Mouse (Mus musculus): ENCODE measurements around the gene Faf1. TPM values are rescaled to one million over a fixed set of nuclear protein-coding genes. Genes with fewer than 3 reads are reported as not detected.
A peak's percentile ranks its signal among the peaks of the same experiment; 100 is the strongest.

The Faf1 gene
- polyA plus RNA-seq, 1 experiment from 2014 or later = 31.5 TPM

- Histone ChIP-seq H3K9ac (no peak overlapping the region), H3K27ac (ENCODE audit: poor library complexity, severe bottlenecking) (no peak overlapping the region), H3K4me1 (replicated peaks) (peaks cover 18% of the 10 kb centered on the region), H3K36me3 (no peaks in the 10 kb centered on the region), H3K27me3 (replicated peaks) (peaks cover 89% of the 10 kb centered on the region), H3K9me3 (replicated peaks) (0 out of 2 replicates have a peak, but pooled peaks cover 3% of the 10 kb centered on the region), H3K4me3 (peak overlapping the region; percentile 24; the same call in 1 of the 2 replicates), H3K4me2 (peak overlapping the region; percentile 45)
- no peak for ATAC-seq (ENCODE audit: insufficient number of reproducible peaks, low FRiP score)
- 2% methylated on average over 33 of the region's 33 CpGs for WGBS
Observed at GRCm38 (mm10) chr4:109974655-109975380, 298.4 kb downstream of the Faf1 start.

- Histone ChIP-seq H3K9ac (no peak overlapping the region), H3K9me3 (replicated peaks) (0 out of 2 replicates have a peak, but pooled peaks cover 3% of the 10 kb centered on the region), H3K4me2 (no peak overlapping the region), H3K4me1 (replicated peaks) (peaks cover 23% of the 10 kb centered on the region), H3K36me3 (no peaks in the 10 kb centered on the region), H3K27ac (ENCODE audit: poor library complexity, severe bottlenecking) (no peak overlapping the region), H3K27me3 (replicated peaks) (peaks cover 94% of the 10 kb centered on the region), H3K4me3 (no peak overlapping the region)
- WGBS = 10% methylated on average over 25 of the region's 25 CpGs
- no peak for ATAC-seq (ENCODE audit: insufficient number of reproducible peaks, low FRiP score)
Observed at GRCm38 (mm10) chr4:109975381-109976240, 299.2 kb downstream of the Faf1 start.

DNA sequence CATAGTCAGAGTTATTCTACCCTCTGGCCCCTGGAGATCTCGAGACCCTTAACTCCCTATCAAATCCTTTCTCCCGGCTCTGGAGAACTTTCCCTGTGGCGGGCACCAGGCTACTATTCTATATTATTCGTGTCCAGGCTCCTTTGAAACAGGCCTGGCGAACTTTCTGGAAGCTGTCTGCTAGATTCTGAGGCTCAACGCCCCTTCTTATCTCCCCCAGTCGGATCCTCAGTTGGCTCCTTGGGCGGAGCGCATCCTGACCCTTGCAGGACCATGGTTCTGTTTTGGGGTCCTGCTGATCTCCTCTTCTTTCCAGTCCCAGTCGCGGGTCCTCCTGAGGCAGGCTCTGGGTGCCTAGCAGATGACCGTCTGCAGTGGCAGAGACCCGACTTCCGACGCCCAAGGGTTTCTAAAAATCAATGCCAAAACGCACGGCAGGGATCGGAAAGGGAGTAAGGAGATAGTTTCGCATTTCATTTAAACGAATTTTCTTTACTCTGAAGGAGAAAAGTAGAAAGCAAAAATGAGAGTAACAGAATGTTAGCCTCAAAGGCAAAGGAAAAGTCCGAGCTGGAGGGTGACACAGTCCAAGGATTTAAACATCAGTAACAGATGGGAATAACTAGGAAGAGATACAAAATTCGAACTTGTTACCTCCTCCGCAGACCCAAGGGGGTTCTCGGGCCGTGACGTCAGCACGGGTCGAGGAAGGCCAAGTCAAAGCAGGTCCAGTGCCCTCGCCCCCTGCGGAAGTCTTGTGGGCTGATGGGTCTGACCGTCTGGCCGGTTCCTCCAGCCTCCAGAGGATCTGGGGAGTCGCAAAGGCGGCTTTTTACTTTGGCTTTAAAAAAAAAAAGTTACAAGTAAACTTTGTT is 300.1 kb downstream of the Faf1 start:
- H3K9me3 ChIP-seq (replicated peaks) = 0 out of 2 replicates have a peak, but pooled peaks cover 3% of the 10 kb centered on the region
- WGBS = 2% methylated on average over 34 of the region's 34 CpGs
- no peak overlapping the region for H3K4me2 ChIP-seq
- H3K4me1 ChIP-seq (replicated peaks) = peaks cover 24% of the 10 kb centered on the region
- no peaks in the 10 kb centered on the region for H3K36me3 ChIP-seq
- H3K9ac ChIP-seq = no peak overlapping the region
- no peak overlapping the region for H3K4me3 ChIP-seq
- no peak overlapping the region for H3K27ac ChIP-seq (ENCODE audit: poor library complexity, severe bottlenecking)
- no peak for ATAC-seq (ENCODE audit: insufficient number of reproducible peaks, low FRiP score)
- H3K27me3 ChIP-seq (replicated peaks) = peaks cover 94% of the 10 kb centered on the region

GRCm38 (mm10) chr4:109977148-109978067 is 301.0 kb downstream of the Faf1 start, which contains the start of gene Dmrta2:
Gene Dmrta2, plus strand, starts transcription at chr4:109978053.
- Histone ChIP-seq H3K4me3 (peak within 1 kb of the TSS; percentile 50), H3K4me1 (replicated peaks) (peaks cover 33% of the 10 kb centered on the region), H3K27ac (ENCODE audit: poor library complexity, severe bottlenecking) (no peak within 1 kb of the TSS), H3K36me3 (no peaks in the 10 kb centered on the region), H3K9me3 (replicated peaks) (0 out of 2 replicates have a peak, but pooled peaks cover 3% of the 10 kb centered on the region), H3K9ac (0 out of 2 replicates have a peak within 1 kb of the TSS, but pooled peaks have one; percentile 9), H3K4me2 (peak within 1 kb of the TSS; percentile 79), H3K27me3 (replicated peaks) (peaks cover 96% of the 10 kb centered on the region)
- peak; percentile 39 for ATAC-seq (ENCODE audit: insufficient number of reproducible peaks, low FRiP score)
- WGBS = under 1% methylated on average over 64 of the region's 64 CpGs

GRCm38 (mm10) chr4:109978068-109978857 is 301.9 kb downstream of the Faf1 start:
- H3K4me1 ChIP-seq (replicated peaks) = peaks cover 37% of the 10 kb centered on the region
- peaks cover 94% of the 10 kb centered on the region for H3K27me3 ChIP-seq (replicated peaks)
- no peak overlapping the region for H3K27ac ChIP-seq (ENCODE audit: poor library complexity, severe bottlenecking)
- 0 out of 2 replicates have a peak, but pooled peaks cover 3% of the 10 kb centered on the region for H3K9me3 ChIP-seq (replicated peaks)
- peak overlapping the region; percentile 79 for H3K4me2 ChIP-seq
- 1% methylated on average over 56 of the region's 56 CpGs for WGBS
- 0 out of 2 replicates have a peak overlapping the region, but pooled peaks have one; percentile 9 for H3K9ac ChIP-seq
- peak overlapping the region; percentile 50 for H3K4me3 ChIP-seq
- ATAC-seq (ENCODE audit: insufficient number of reproducible peaks, low FRiP score) = peak; percentile 27
- H3K36me3 ChIP-seq = no peaks in the 10 kb centered on the region

- Histone ChIP-seq H3K36me3 (no peaks in the 10 kb centered on the region), H3K4me3 (peak overlapping the region; percentile 50; the same call in 1 of the 2 replicates), H3K4me1 (replicated peaks) (peaks cover 43% of the 10 kb centered on the region), H3K27me3 (replicated peaks) (peaks cover 94% of the 10 kb centered on the region), H3K9me3 (replicated peaks) (0 out of 2 replicates have a peak, but pooled peaks cover 3% of the 10 kb centered on the region), H3K4me2 (peak overlapping the region; percentile 79), H3K27ac (ENCODE audit: poor library complexity, severe bottlenecking) (no peak overlapping the region), H3K9ac (no peak overlapping the region)
- no peak for ATAC-seq (ENCODE audit: insufficient number of reproducible peaks, low FRiP score)
- 4% methylated on average over 9 of the region's 9 CpGs for WGBS
Observed at GRCm38 (mm10) chr4:109978858-109979340, 302.5 kb downstream of the Faf1 start.

DNA sequence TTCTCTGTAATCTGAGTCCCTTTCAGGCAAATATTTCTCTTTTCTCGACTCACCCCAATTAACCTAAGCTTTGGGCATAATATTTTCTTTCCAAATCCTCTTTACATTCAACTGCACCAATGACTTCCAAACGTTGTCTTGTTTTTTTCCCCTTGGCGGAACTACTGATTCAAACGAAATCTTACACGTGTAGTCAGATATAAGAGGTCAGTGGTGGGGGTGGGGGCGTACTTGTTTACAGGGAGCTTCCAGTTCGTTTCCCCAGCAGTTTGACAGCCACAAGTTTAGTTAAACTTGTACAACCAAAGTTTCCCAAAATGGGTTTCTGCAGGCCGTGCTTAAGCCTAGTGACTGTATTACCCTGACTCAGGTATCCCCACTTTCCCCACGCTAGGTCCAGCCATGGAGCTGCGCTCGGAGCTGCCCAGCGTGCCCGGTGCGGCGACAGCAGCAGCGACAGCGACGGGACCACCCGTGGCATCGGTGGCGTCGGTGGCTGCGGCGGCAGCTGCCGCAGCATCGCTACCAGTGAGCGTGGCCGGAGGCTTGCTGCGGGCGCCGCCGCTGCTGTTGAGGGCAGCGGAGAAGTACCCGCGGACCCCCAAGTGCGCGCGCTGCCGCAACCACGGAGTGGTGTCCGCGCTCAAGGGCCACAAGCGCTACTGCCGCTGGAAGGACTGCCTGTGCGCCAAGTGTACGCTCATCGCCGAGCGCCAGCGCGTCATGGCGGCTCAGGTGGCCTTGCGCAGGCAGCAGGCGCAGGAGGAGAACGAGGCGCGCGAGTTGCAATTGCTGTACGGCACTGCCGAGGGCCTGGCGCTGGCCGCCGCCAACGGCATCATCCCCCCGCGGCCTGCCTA is 303.3 kb downstream of the Faf1 start:
- no peak overlapping the region for H3K9ac ChIP-seq
- H3K4me2 ChIP-seq = peak overlapping the region; percentile 58
- 0 out of 2 replicates have a peak, but pooled peaks cover 3% of the 10 kb centered on the region for H3K9me3 ChIP-seq (replicated peaks)
- peak overlapping the region; percentile 37 for H3K4me3 ChIP-seq
- ATAC-seq (ENCODE audit: insufficient number of reproducible peaks, low FRiP score) = no peak
- under 1% methylated on average over 66 of the region's 66 CpGs for WGBS
- peaks cover 94% of the 10 kb centered on the region for H3K27me3 ChIP-seq (replicated peaks)
- no peaks in the 10 kb centered on the region for H3K36me3 ChIP-seq
- peaks cover 46% of the 10 kb centered on the region for H3K4me1 ChIP-seq (replicated peaks)
- no peak overlapping the region for H3K27ac ChIP-seq (ENCODE audit: poor library complexity, severe bottlenecking)

- H3K27me3 ChIP-seq (replicated peaks) = peaks cover 94% of the 10 kb centered on the region
- H3K9me3 ChIP-seq (replicated peaks) = 0 out of 2 replicates have a peak, but pooled peaks cover 3% of the 10 kb centered on the region
- H3K36me3 ChIP-seq = no peaks in the 10 kb centered on the region
- H3K4me3 ChIP-seq = peak overlapping the region; percentile 37
- H3K4me1 ChIP-seq (replicated peaks) = peaks cover 51% of the 10 kb centered on the region
- H3K9ac ChIP-seq = no peak overlapping the region
- WGBS = 6% methylated on average over 29 of the region's 29 CpGs
- H3K4me2 ChIP-seq = peak overlapping the region; percentile 58
- H3K27ac ChIP-seq (ENCODE audit: poor library complexity, severe bottlenecking) = no peak overlapping the region
- no peak for ATAC-seq (ENCODE audit: insufficient number of reproducible peaks, low FRiP score)
Observed at GRCm38 (mm10) chr4:109980321-109981082, 304.1 kb downstream of the Faf1 start.
